Mouse (Mus musculus) heart, postnatal 10 days (tissue): ENCODE measurements at regions not wholly inside any gene's neighbourhood (a gene's known extent, or its start where the extent isn't known, plus 50 kb on each side); places are given as distances from the start of the nearest gene placed in this dataset.

Experiments
- DNase-seq, 2 experiments: peaks; one replicate each; pipeline ENCODE4 v3.0.0; 2021
- intact Hi-C: fragments of 180-260 bp; cut with DNase I; formaldehyde crosslinking; loops from one replicate; pipeline ENCODE4 v1.15.1; 2025

GRCm38 (mm10) chr11:22638171-22638570 lies 126.3 kb downstream of the Tmem17 start:
- intact Hi-C loops: no loop called here

GRCm38 (mm10) chr11:22638700-22639099 lies 126.8 kb downstream of the Tmem17 start:
- intact Hi-C loops: no loop called here

More at GRCm38 (mm10) chr11:22638171-22638570, 126.3 kb downstream of the Tmem17 start:
- no peak for DNase-seq

GRCm38 (mm10) chr11:22640371-22640990 lies 128.6 kb downstream of the Tmem17 start:
- intact Hi-C loops: no loop called here
- DNase-seq: no peak

More at GRCm38 (mm10) chr11:22638700-22639099, 126.8 kb downstream of the Tmem17 start:
- no peak for DNase-seq

- intact Hi-C loops: no loop called here
Observed at GRCm38 (mm10) chr11:22641450-22641849, 129.6 kb downstream of the Tmem17 start.

GRCm38 (mm10) chr11:22644010-22644625 lies 132.2 kb downstream of the Tmem17 start:
- intact Hi-C loops: no loop called here
- DNase-seq: no peak

More at GRCm38 (mm10) chr11:22641450-22641849, 129.6 kb downstream of the Tmem17 start:
- DNase-seq: no peak

GRCm38 (mm10) chr11:22644877-22645276 lies 133.0 kb downstream of the Tmem17 start:
- intact Hi-C loops: no loop called here

GRCm38 (mm10) chr11:22646192-22646936 lies 134.5 kb downstream of the Tmem17 start:
- intact Hi-C loops: no loop called here

More at GRCm38 (mm10) chr11:22644877-22645276, 133.0 kb downstream of the Tmem17 start:
- DNase-seq: no peak

GRCm38 (mm10) chr11:22648275-22648674 lies 136.4 kb downstream of the Tmem17 start:
- no peak for DNase-seq
- intact Hi-C loops: no loop called here

More at GRCm38 (mm10) chr11:22646192-22646936, 134.5 kb downstream of the Tmem17 start:
- no peak for DNase-seq

GRCm38 (mm10) chr11:22650771-22651170 lies 138.9 kb downstream of the Tmem17 start:
- intact Hi-C loops: no loop called here
- no peak for DNase-seq

GRCm38 (mm10) chr11:22651313-22651712 lies 139.4 kb downstream of the Tmem17 start:
- intact Hi-C loops: no loop called here
- DNase-seq: no peak

GRCm38 (mm10) chr11:22651911-22652310 lies 140.0 kb downstream of the Tmem17 start:
- intact Hi-C loops: no loop called here

GRCm38 (mm10) chr11:22652931-22653330 lies 141.0 kb downstream of the Tmem17 start:
- intact Hi-C loops: no loop called here
- no peak for DNase-seq

More at GRCm38 (mm10) chr11:22651911-22652310, 140.0 kb downstream of the Tmem17 start:
- no peak for DNase-seq

- intact Hi-C loops: no loop called here
- no peak for DNase-seq
Observed at GRCm38 (mm10) chr11:22653366-22653765, 141.5 kb downstream of the Tmem17 start.

- DNase-seq: no peak
- intact Hi-C loops: no loop called here
Observed at GRCm38 (mm10) chr11:22657635-22658034, 145.7 kb downstream of the Tmem17 start.

GRCm38 (mm10) chr11:22661072-22661471 lies 149.2 kb downstream of the Tmem17 start:
- DNase-seq: no peak
- intact Hi-C loops: no loop called here

GRCm38 (mm10) chr11:22661713-22662551 lies 150.0 kb downstream of the Tmem17 start:
- no peak for DNase-seq
- intact Hi-C loops: no loop called here

- intact Hi-C loops: no loop called here
- peak in 1 of 2 experiments; percentile 13 for DNase-seq
Observed at GRCm38 (mm10) chr11:22665978-22666377, 154.1 kb downstream of the Tmem17 start.

- intact Hi-C loops: no loop called here
- DNase-seq: no peak
Observed at GRCm38 (mm10) chr11:22666378-22666777, 154.5 kb downstream of the Tmem17 start.

- intact Hi-C loops: no loop called here
- DNase-seq: no peak
Observed at GRCm38 (mm10) chr11:22668220-22668619, 156.3 kb downstream of the Tmem17 start.

- intact Hi-C loops: no loop called here
- DNase-seq: no peak
Observed at GRCm38 (mm10) chr11:22669267-22669666, 157.4 kb downstream of the Tmem17 start.
